Mouse (Mus musculus): ENCODE results near the gene Gipc3. TPM values are rescaled to one million over a fixed set of nuclear protein-coding genes. Genes with fewer than 3 reads are reported as not detected.

Gene Gipc3
- polyA plus RNA-seq, 1 experiment from 2014 or later = not detected

- WGBS (ENCODE audit: missing documents) = 94% methylated on average over 8 of the region's 9 CpGs
- Histone ChIP-seq H3K79me2 (ENCODE audit: inconsistent target) (peaks cover 100% of the 10 kb centered on the region), H3K4me3 (ENCODE audit: inconsistent target) (no peak overlapping the region), H3K36me3 (ENCODE audit: inconsistent target) (peaks cover 4% of the 10 kb centered on the region; the same call in 1 of the 2 replicates), H3K27ac (peak overlapping the region; percentile 99)
Observed at GRCm38 (mm10) chr10:81300352-81300907, 42.6 kb downstream of the Gipc3 start.

- no peaks in the 10 kb centered on the region for H3K36me3 ChIP-seq (ENCODE audit: inconsistent target)
- no peak overlapping the region for H3K4me3 ChIP-seq (ENCODE audit: inconsistent target)
- WGBS (ENCODE audit: missing documents) = 73% methylated on average over 14 of the region's 14 CpGs
- H3K79me2 ChIP-seq (ENCODE audit: inconsistent target) = peaks cover 100% of the 10 kb centered on the region
- peak overlapping the region; percentile 99 for H3K27ac ChIP-seq
Observed at GRCm38 (mm10) chr10:81299585-81300351, 43.3 kb downstream of the Gipc3 start.

- Histone ChIP-seq H3K4me3 (ENCODE audit: inconsistent target) (peak overlapping the region; percentile 20), H3K79me2 (ENCODE audit: inconsistent target) (peaks cover 100% of the 10 kb centered on the region), H3K36me3 (ENCODE audit: inconsistent target) (no peaks in the 10 kb centered on the region), H3K27ac (peak overlapping the region; percentile 99)
- 25% methylated on average over 17 of the region's 17 CpGs for WGBS (ENCODE audit: missing documents)
Observed at GRCm38 (mm10) chr10:81298369-81299100, 44.5 kb downstream of the Gipc3 start.

- peak overlapping the region; percentile 99 for H3K27ac ChIP-seq
- 2% methylated on average over 10 of the region's 10 CpGs for WGBS (ENCODE audit: missing documents)
Observed at GRCm38 (mm10) chr10:81297845-81298244, 45.2 kb downstream of the Gipc3 start.

GRCm38 (mm10) chr10:81297246-81297645 lies 45.8 kb downstream of the Gipc3 start:
- H3K27ac ChIP-seq = peak overlapping the region; percentile 99
- peaks cover 91% of the 10 kb centered on the region for H3K79me2 ChIP-seq (ENCODE audit: inconsistent target)
- H3K4me3 ChIP-seq (ENCODE audit: inconsistent target) = peak overlapping the region; percentile 20; the same call in 1 of the 2 replicates
- no peaks in the 10 kb centered on the region for H3K36me3 ChIP-seq (ENCODE audit: inconsistent target)
- 22% methylated on average over 6 of the region's 6 CpGs for WGBS (ENCODE audit: missing documents)

More at GRCm38 (mm10) chr10:81297845-81298244, 45.2 kb downstream of the Gipc3 start:
- no peaks in the 10 kb centered on the region for H3K36me3 ChIP-seq (ENCODE audit: inconsistent target)
- peaks cover 97% of the 10 kb centered on the region for H3K79me2 ChIP-seq (ENCODE audit: inconsistent target)
- H3K4me3 ChIP-seq (ENCODE audit: inconsistent target) = peak overlapping the region; percentile 20

GRCm38 (mm10) chr10:81295185-81295584 lies 47.9 kb downstream of the Gipc3 start:
- Histone ChIP-seq H3K79me2 (ENCODE audit: inconsistent target) (peaks cover 71% of the 10 kb centered on the region), H3K4me3 (ENCODE audit: inconsistent target) (no peak overlapping the region), H3K27ac (no peak overlapping the region), H3K36me3 (ENCODE audit: inconsistent target) (no peaks in the 10 kb centered on the region)
- 89% methylated on average over 6 of the region's 6 CpGs for WGBS (ENCODE audit: missing documents)

GRCm38 (mm10) chr10:81294442-81294841 lies 48.6 kb downstream of the Gipc3 start:
- WGBS (ENCODE audit: missing documents) = 31% methylated on average over 8 of the region's 8 CpGs
- Histone ChIP-seq H3K79me2 (ENCODE audit: inconsistent target) (peaks cover 63% of the 10 kb centered on the region), H3K4me3 (ENCODE audit: inconsistent target) (peak overlapping the region; percentile 79), H3K27ac (peak overlapping the region; percentile 43), H3K36me3 (ENCODE audit: inconsistent target) (no peaks in the 10 kb centered on the region)

GRCm38 (mm10) chr10:81293334-81294030 lies 49.6 kb downstream of the Gipc3 start:
- no peaks in the 10 kb centered on the region for H3K36me3 ChIP-seq (ENCODE audit: inconsistent target)
- H3K79me2 ChIP-seq (ENCODE audit: inconsistent target) = peaks cover 54% of the 10 kb centered on the region
- peak overlapping the region; percentile 79 for H3K4me3 ChIP-seq (ENCODE audit: inconsistent target)
- WGBS (ENCODE audit: missing documents) = 2% methylated on average over 25 of the region's 25 CpGs
- peak overlapping the region; percentile 43 for H3K27ac ChIP-seq

GRCm38 (mm10) chr10:81292554-81293333 lies 50.3 kb downstream of the Gipc3 start, which contains the start of gene Pip5k1c:
Pip5k1c (plus strand) TSS chr10:81292963.
- H3K36me3 ChIP-seq (ENCODE audit: inconsistent target) = no peaks in the 10 kb centered on the region
- under 1% methylated on average over 73 of the region's 80 CpGs for WGBS (ENCODE audit: missing documents)
- H3K79me2 ChIP-seq (ENCODE audit: inconsistent target) = peaks cover 46% of the 10 kb centered on the region
- H3K27ac ChIP-seq = peak within 1 kb of the TSS; percentile 43
- peak within 1 kb of the TSS; percentile 79 for H3K4me3 ChIP-seq (ENCODE audit: inconsistent target)

GRCm38 (mm10) chr10:81291511-81292104 lies 51.5 kb downstream of the Gipc3 start, which contains the start of gene Tjp3:
Tjp3 (minus strand) TSS chr10:81291581.
- H3K4me3 ChIP-seq (ENCODE audit: inconsistent target) = no peak within 1 kb of the TSS
- peaks cover 35% of the 10 kb centered on the region for H3K79me2 ChIP-seq (ENCODE audit: inconsistent target)
- WGBS (ENCODE audit: missing documents) = 17% methylated on average over 9 of the region's 9 CpGs
- H3K27ac ChIP-seq = peak within 1 kb of the TSS; percentile 41
- H3K36me3 ChIP-seq (ENCODE audit: inconsistent target) = no peaks in the 10 kb centered on the region

GRCm38 (mm10) chr10:81290698-81291460 lies 52.2 kb downstream of the Gipc3 start:
- Histone ChIP-seq H3K36me3 (ENCODE audit: inconsistent target) (no peaks in the 10 kb centered on the region), H3K79me2 (ENCODE audit: inconsistent target) (peaks cover 28% of the 10 kb centered on the region), H3K4me3 (ENCODE audit: inconsistent target) (no peak overlapping the region), H3K27ac (peak overlapping the region; percentile 41)
- 44% methylated on average over 22 of the region's 24 CpGs for WGBS (ENCODE audit: missing documents)

- peaks cover 17% of the 10 kb centered on the region for H3K79me2 ChIP-seq (ENCODE audit: inconsistent target)
- no peaks in the 10 kb centered on the region for H3K36me3 ChIP-seq (ENCODE audit: inconsistent target)
- H3K27ac ChIP-seq = no peak overlapping the region
- 75% methylated on average over 14 of the region's 14 CpGs for WGBS (ENCODE audit: missing documents)
- H3K4me3 ChIP-seq (ENCODE audit: inconsistent target) = no peak overlapping the region
Observed at GRCm38 (mm10) chr10:81289811-81290210, 53.3 kb downstream of the Gipc3 start.

GRCm38 (mm10) chr10:81289278-81289677 lies 53.8 kb downstream of the Gipc3 start:
- no peak overlapping the region for H3K27ac ChIP-seq
- no peaks in the 10 kb centered on the region for H3K36me3 ChIP-seq (ENCODE audit: inconsistent target)
- 19% methylated on average over 7 of the region's 7 CpGs for WGBS (ENCODE audit: missing documents)
- peaks cover 12% of the 10 kb centered on the region for H3K79me2 ChIP-seq (ENCODE audit: inconsistent target)
- H3K4me3 ChIP-seq (ENCODE audit: inconsistent target) = no peak overlapping the region
